Mouse (Mus musculus) kidney, postnatal 0 days (tissue): Measurements from ENCODE around the gene D6Wsu163e. TPM values are rescaled to one million over a fixed set of nuclear protein-coding genes. Genes with fewer than 3 reads are reported as not detected.

Experiments used
- ATAC-seq: fragments of 200-750 bp; cut with Nextera tagmentation; replicated peaks from 2 replicates; pipeline ENCODE4 v1.8.0; 2017; ENCODE audit warnings: low read depth, moderate number of reproducible peaks, moderate TSS enrichment, moderate library complexity; ENCODE audit not compliant: low FRiP score
- DNase-seq: peaks from one replicate; pipeline ENCODE4 v3.0.0-alpha.2; 2016; ENCODE audit warnings: low spot score
- H3K27ac ChIP-seq: fragments of 300-500 bp; sonication (generic); 2 replicates; pipeline ENCODE4 v1.5.1; 2014; ENCODE audit warnings: mild to moderate bottlenecking
- H3K27me3 ChIP-seq: fragments of 300-500 bp; sonication (generic); 2 replicates; pipeline ENCODE4 v1.6.1; 2014; ENCODE audit warnings: low read length, mixed read lengths; ENCODE audit not compliant: insufficient read depth
- H3K36me3 ChIP-seq: fragments of 300-500 bp; sonication (generic); 2 replicates; pipeline ENCODE4 v1.6.1; 2014; ENCODE audit warnings: low read length, mixed read lengths; ENCODE audit not compliant: insufficient read depth
- H3K4me1 ChIP-seq: fragments of 300-500 bp; sonication (generic); replicated peaks from 2 replicates; pipeline ENCODE4 v1.6.1; 2014; ENCODE audit warnings: antibody characterized with exemption, low read length, mixed read lengths; ENCODE audit not compliant: insufficient read depth
- H3K4me2 ChIP-seq: fragments of 300-500 bp; sonication (generic); 2 replicates; pipeline ENCODE4 v1.6.1; 2014; ENCODE audit warnings: mild to moderate bottlenecking, low read length, moderate library complexity, mixed read lengths
- H3K4me3 ChIP-seq: fragments of 300-500 bp; sonication (generic); replicated peaks from 2 replicates; pipeline ENCODE4 v1.5.1; 2014; ENCODE audit warnings: low read depth, low read length
- H3K9ac ChIP-seq: fragments of 300-500 bp; sonication (generic); 2 replicates; pipeline ENCODE4 v1.6.1; 2014; ENCODE audit warnings: low read depth, low read length
- H3K9me3 ChIP-seq: fragments of 300-500 bp; sonication (generic); replicated peaks from 2 replicates; pipeline ENCODE4 v1.6.1; 2016; ENCODE audit warnings: low read length, inconsistent platforms, mixed read lengths
- CTCF ChIP-seq: IDR thresholded peaks from 2 replicates; pipeline ENCODE4 v1.5.1; 2016; ENCODE audit warnings: antibody characterized with exemption, low read depth, mild to moderate bottlenecking, moderate library complexity
- WGBS: fragments of 180-500 bp; shearing (Covaris S2); extraction: QIAGEN DNeasy Blood & Tissue Kit; methylation state at CpG from one replicate; pipeline ENCODE4 v1.1.7; 2014; 5-methylcytosine and 5-hydroxymethylcytosine counted together
- polyA plus RNA-seq: library from polyadenylated mRNA; unstranded; fragments of >200 nt; fragmentation: Nextera tagmentation; extraction: Ambion mirVana; gene quantifications from 2 replicates; pipeline ENCODE4 v1.2.1, GENCODE M21; 2015

D6Wsu163e gene
- polyA plus RNA-seq, 1 experiment from 2014 or later: 18.7 TPM

DNA sequence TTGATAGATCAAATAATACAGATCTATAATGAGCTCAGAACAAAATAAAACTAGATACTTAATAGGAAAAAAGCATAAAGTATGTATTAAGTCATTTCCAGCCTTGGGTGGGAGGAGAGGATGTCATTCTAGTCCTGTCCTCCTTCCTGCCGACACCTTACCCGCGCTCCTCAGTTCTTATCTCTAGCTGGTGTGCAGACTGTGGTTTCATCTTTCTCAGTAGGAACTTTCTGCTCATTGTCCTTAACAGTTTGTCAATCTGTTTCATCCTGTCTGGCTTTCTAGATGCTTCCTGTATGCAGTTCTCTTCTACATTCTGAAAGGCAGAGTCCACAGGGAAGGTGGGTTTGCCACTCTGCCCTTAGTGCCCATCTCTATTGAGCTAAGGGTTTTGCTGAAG, 55.7 kb downstream of the D6Wsu163e start:
- 73% methylated on average over 3 of the region's 3 CpGs for WGBS
- H3K27ac ChIP-seq: no peak overlapping the region
- DNase-seq: no peak
- H3K36me3 ChIP-seq: no peaks in the 10 kb centered on the region
- H3K4me2 ChIP-seq: no peak overlapping the region
- H3K9me3 ChIP-seq: no peaks in the 10 kb centered on the region
- no peak for TF ChIP-seq CTCF
- H3K9ac ChIP-seq: no peak overlapping the region
- no peaks in the 10 kb centered on the region for H3K4me1 ChIP-seq
- no peak overlapping the region for H3K4me3 ChIP-seq
- H3K27me3 ChIP-seq: no peaks in the 10 kb centered on the region
- ATAC-seq: no peak

DNA sequence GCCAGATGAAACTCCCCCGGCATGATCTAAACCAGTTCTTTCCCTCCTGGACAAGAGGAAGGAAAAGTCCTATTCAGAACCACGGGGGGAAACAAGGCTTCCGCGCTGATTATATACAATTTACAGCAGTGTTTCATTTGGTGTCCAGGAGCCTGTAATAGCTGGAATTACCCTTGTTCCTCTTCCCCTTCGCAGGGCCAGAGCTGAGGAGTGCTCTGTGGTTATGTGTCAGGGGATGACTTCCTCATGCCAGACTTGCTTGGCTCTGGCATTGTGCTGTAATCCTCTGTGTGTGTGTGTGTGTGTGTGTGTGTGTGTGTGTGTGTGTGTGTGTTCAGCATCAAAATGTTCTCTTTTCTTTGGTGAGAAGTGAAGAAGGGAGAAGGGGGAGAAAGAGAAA, 56.6 kb downstream of the D6Wsu163e start:
- 75% methylated on average over 5 of the region's 5 CpGs for WGBS
- no peak overlapping the region for H3K4me3 ChIP-seq
- no peak for DNase-seq
- no peak overlapping the region for H3K27ac ChIP-seq
- H3K9ac ChIP-seq: no peak overlapping the region
- no peak for ATAC-seq
- H3K4me1 ChIP-seq: no peaks in the 10 kb centered on the region
- TF ChIP-seq CTCF: no peak
- H3K9me3 ChIP-seq: no peaks in the 10 kb centered on the region
- no peak overlapping the region for H3K4me2 ChIP-seq
- H3K36me3 ChIP-seq: no peaks in the 10 kb centered on the region
- H3K27me3 ChIP-seq: no peaks in the 10 kb centered on the region

DNA sequence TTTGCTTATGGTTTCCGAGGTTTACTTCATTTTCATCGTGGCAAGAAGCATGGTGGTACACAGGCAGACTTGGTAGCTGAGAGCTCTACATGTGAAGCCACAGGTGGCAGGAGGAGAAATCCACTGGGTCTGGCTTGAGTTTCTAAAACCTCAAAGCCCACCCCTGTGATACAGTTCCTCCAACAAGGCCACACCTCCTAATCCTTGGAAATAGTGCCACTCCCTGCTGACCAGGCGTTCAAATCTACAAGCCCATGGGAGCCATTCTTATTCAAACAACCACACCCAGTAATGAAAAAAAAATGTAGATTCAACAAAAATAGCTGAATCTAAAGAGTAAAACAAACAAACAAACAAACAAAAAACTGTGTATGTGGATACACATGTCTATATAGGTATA, 65.9 kb downstream of the D6Wsu163e start:
- WGBS: 86% methylated on average over 3 of the region's 3 CpGs
- H3K4me2 ChIP-seq: no peak overlapping the region
- H3K9me3 ChIP-seq: no peaks in the 10 kb centered on the region
- no peaks in the 10 kb centered on the region for H3K27me3 ChIP-seq
- no peak overlapping the region for H3K4me3 ChIP-seq
- ATAC-seq (no peak), DNase-seq (no peak)
- TF ChIP-seq CTCF: no peak
- H3K27ac ChIP-seq: no peak overlapping the region
- no peaks in the 10 kb centered on the region for H3K36me3 ChIP-seq
- H3K4me1 ChIP-seq: no peaks in the 10 kb centered on the region
- no peak overlapping the region for H3K9ac ChIP-seq

DNA sequence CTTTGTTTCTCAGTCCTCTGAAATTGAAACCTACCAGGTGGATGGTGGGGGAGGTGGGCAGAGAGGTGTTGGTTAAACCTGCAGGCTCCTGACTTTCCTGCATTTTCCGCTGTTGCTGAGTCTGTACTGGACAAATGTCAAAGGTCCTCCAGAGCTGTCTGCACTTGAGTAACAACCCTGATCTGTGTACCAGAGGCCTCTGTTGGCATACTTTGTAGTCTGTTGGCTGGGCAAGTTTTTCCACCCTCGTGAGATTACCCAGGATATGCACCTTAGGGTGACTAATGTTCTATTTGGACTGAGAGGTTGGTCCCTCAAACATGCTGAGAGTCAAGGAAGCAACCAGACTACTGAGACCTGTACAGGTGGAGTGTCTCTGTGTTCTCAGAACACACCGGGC, 66.8 kb downstream of the D6Wsu163e start:
- no peak for DNase-seq
- no peak overlapping the region for H3K27ac ChIP-seq
- no peak overlapping the region for H3K4me3 ChIP-seq
- H3K4me1 ChIP-seq: no peaks in the 10 kb centered on the region
- no peak overlapping the region for H3K4me2 ChIP-seq
- H3K27me3 ChIP-seq: no peaks in the 10 kb centered on the region
- no peak for ATAC-seq
- no peaks in the 10 kb centered on the region for H3K9me3 ChIP-seq
- TF ChIP-seq CTCF: no peak
- WGBS: 48% methylated on average over 3 of the region's 3 CpGs
- H3K9ac ChIP-seq: no peak overlapping the region
- H3K36me3 ChIP-seq: no peaks in the 10 kb centered on the region

DNA sequence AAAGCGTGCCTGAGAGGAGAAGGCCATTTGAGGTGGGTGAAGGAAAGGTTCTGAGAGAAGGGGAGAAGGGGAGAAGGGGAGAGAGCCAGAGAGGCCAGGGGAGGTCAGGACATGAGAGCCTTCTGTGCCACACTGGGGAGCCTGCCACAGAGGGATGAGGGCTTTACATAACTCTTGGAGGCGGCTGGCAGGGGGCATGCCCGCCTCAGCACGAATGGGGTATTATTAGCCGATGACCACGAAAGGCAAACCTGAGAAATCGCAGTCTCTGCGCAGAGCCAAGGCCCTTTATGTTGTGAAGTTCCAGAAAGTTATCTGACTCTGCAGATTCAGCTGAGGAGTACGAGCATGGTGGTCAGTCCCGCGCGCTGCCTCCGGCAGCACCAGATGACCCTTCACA, 70.3 kb downstream of the D6Wsu163e start:
- no peak overlapping the region for H3K4me3 ChIP-seq
- no peak overlapping the region for H3K9ac ChIP-seq
- no peaks in the 10 kb centered on the region for H3K36me3 ChIP-seq
- H3K9me3 ChIP-seq: no peaks in the 10 kb centered on the region
- WGBS: 91% methylated on average over 13 of the region's 13 CpGs
- no peaks in the 10 kb centered on the region for H3K27me3 ChIP-seq
- no peak for TF ChIP-seq CTCF
- ATAC-seq (no peak), DNase-seq (no peak)
- H3K27ac ChIP-seq: no peak overlapping the region
- no peaks in the 10 kb centered on the region for H3K4me1 ChIP-seq
- H3K4me2 ChIP-seq: no peak overlapping the region

DNA sequence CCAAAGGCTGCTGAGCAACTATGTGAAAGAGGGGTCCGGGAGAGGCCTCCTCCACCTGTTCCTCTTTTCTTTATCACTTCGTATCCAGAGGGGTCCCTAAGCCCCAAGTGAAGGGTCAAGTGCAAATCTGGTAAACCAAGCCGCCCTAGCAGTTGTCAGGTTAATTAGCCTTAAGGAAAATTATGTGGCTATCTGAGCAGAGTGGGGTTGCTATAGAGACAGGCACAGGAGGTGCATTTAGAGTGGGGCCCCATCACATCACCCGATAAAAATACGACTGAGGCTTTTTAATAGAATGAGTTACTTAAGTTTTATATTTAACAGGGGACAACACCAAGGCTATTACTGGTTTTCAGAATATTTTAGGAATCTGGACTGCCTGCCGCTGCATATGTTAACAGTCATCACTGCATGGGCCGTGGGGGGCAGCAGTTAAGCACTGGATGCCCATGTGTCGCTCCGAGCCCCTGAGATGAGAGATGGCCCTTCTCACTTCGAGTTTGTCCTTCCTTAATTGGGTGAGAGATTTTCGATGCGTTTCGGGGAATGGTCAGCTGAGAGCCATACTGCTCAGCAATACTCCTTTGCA, 72.3 kb downstream of the D6Wsu163e start:
- DNase-seq (no peak), ATAC-seq (no peak)
- H3K9ac ChIP-seq: no peak overlapping the region
- H3K4me1 ChIP-seq: no peaks in the 10 kb centered on the region
- H3K4me2 ChIP-seq: no peak overlapping the region
- no peaks in the 10 kb centered on the region for H3K36me3 ChIP-seq
- no peak overlapping the region for H3K4me3 ChIP-seq
- no peaks in the 10 kb centered on the region for H3K27me3 ChIP-seq
- no peak overlapping the region for H3K27ac ChIP-seq
- no peaks in the 10 kb centered on the region for H3K9me3 ChIP-seq
- WGBS: 56% methylated on average over 13 of the region's 13 CpGs
- TF ChIP-seq CTCF: no peak
